Mouse (Mus musculus): ENCODE measurements at regions not wholly inside any gene's neighbourhood (a gene's known extent, or its start where the extent isn't known, plus 50 kb on each side); places are given as distances from the start of the nearest gene placed in this dataset.

DNA sequence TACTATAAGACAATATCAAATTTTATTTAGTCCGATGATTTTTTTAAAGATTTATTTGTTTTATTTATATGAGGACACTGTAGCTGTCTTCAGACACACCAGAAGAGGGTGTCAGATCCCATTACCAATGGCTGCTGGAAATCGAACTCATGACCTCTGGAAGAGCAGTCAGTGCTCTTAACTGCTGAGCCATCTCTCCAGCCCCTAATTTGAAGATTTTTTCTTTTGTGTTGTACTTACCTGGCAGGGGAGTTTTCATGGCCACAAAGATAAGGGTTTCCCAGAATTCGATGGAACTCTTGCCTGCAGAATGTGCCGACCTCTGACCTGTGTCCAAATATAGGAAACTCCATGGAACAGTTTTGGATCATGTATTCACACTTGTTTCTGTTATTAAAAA lies 49.8 kb upstream of the Dennd1b start:
- no peak for TF ChIP-seq CTCF (conservative IDR thresholded peaks at IDR 0.05; ENCODE audit: insufficient read depth, insufficient read length, low read depth, low read length)
- TF ChIP-seq POLR2A (IDR thresholded peaks at IDR 0.05; ENCODE audit: low read depth, low read length) = no peak
